Mouse (Mus musculus) spleen, adult 10 weeks (tissue): ENCODE measurements around the gene Mrpl40. TPM values are rescaled to one million over a fixed set of nuclear protein-coding genes. Genes with fewer than 3 reads are reported as not detected.

Experiments used
- polyA plus RNA-seq: library from polyadenylated mRNA; stranded (reverse); fragments of 350-450 nt; fragmentation: Illumina TruSeq; extraction: RNeasy Lipid Tissue Mini Kit (QIAGEN cat#74804); gene quantifications from one replicate; pipeline ENCODE4 v1.2.3, GENCODE M21; 2015; ENCODE audit warnings: low replicate concordance; ENCODE audit not compliant: insufficient read depth

Gene Mrpl40
- polyA plus RNA-seq = 58.6 TPM

GRCm38 (mm10) chr16:18876442-18877308 is at the start of gene Mrpl40, which contains the start of gene Hira:
TSS of gene Mrpl40 (minus strand) at chr16:18876862.
TSS of gene Hira (plus strand) at chr16:18877037.

GRCm38 (mm10) chr16:18836468-18837208 is 40.0 kb downstream of the Mrpl40 start, which contains the start of the genes 2510002D24Rik and Gm28539:
TSS of gene 2510002D24Rik (plus strand) at chr16:18836578.
TSS of gene Gm28539 (plus strand) at chr16:18836584.

Other genes with a start within 250 kb of the Mrpl40 start
- 1.4 TPM for gene Sept5, start 246.9 kb downstream of the Mrpl40 start, polyA plus RNA-seq
- gene Cldn5, start 100.0 kb downstream of the Mrpl40 start, polyA plus RNA-seq = 11.5 TPM
- gene Ufd1, start 65.1 kb downstream of the Mrpl40 start, polyA plus RNA-seq = 116 TPM
- gene Cdc45, start 64.9 kb downstream of the Mrpl40 start, polyA plus RNA-seq = 8.2 TPM
- 38.5 TPM for gene 2510002D24Rik, start 40.3 kb downstream of the Mrpl40 start, polyA plus RNA-seq
- not detected for gene Gm28539, start 40.3 kb downstream of the Mrpl40 start, polyA plus RNA-seq
- 36.9 TPM for gene Hira, start 175 bp upstream of the Mrpl40 start, polyA plus RNA-seq